Mouse (Mus musculus) stomach, postnatal 0 days (tissue): ENCODE results near the gene Gm26657.

Source experiments
- CTCF ChIP-seq: IDR thresholded peaks from 2 replicates; pipeline ENCODE4 v1.5.1; 2016; ENCODE audit warnings: antibody characterized with exemption, low read depth, mild to moderate bottlenecking, moderate library complexity
- EP300 ChIP-seq: optimal IDR thresholded peaks from 2 replicates; pipeline ENCODE3; 2016; ENCODE audit warnings: antibody characterized with exemption

DNA sequence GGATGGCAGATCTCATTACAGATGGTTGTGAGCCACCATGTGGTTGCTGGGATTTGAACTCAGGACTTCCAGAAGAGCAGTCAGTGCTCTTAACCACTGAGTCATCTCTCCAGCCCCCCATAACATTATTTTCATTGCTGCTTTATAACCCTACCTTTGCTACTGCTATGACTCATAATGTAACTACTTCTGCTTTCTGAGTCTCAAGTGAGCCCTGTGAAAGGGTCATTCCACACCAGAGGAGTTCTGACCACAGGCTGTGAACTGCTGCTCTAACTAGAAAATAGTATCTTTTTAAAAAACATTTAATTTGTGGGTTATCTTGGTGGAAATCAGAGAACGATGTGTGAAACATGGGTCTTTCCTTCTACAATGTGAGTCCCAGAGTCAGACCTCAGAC, 17.8 kb downstream of the Gm26657 start:
- TF ChIP-seq CTCF (no peak), EP300 (no peak)
